Mouse (Mus musculus): ENCODE measurements around the gene Psmb7. TPM values are rescaled to one million over a fixed set of nuclear protein-coding genes. Genes with fewer than 3 reads are reported as not detected.

Psmb7 gene
- polyA plus RNA-seq, 2 experiments = 253 to 265 TPM

GRCm38 (mm10) chr2:38574697-38575096 is 69.2 kb downstream of the Psmb7 start:
- Histone ChIP-seq H3K27me3 (ENCODE audit: control insufficient read depth, insufficient read depth, low read length) (no peaks in the 10 kb centered on the region), H3K9ac (ENCODE audit: low read depth, low read length, severe bottlenecking) (no peak overlapping the region), H3K9me3 (ENCODE audit: control insufficient read depth, low read length) (no peaks in the 10 kb centered on the region), H3K4me3 (replicated peaks; ENCODE audit: low read length) (no peak overlapping the region), H3K4me2 (replicated peaks; ENCODE audit: low read depth, low read length, severe bottlenecking) (no peak overlapping the region), H3K4me1 (ENCODE audit: control insufficient read depth, insufficient read depth, low read length) (no peaks in the 10 kb centered on the region), H3K27ac (replicated peaks; ENCODE audit: low read depth, low read length) (no peak overlapping the region), H3K36me3 (ENCODE audit: control insufficient read depth, insufficient read depth, low read length) (peaks cover 96% of the 10 kb centered on the region)
- WGBS = 89% methylated on average over 2 of the region's 2 CpGs
- no peak for TF ChIP-seq POLR2A (IDR thresholded peaks at IDR 0.05; ENCODE audit: borderline replicate concordance, extremely low read depth, insufficient read depth, insufficient read length)
- ATAC-seq (ENCODE audit: low FRiP score, low read depth) (no peak), DNase-seq (ENCODE audit: low spot score) (no peak)

DNA sequence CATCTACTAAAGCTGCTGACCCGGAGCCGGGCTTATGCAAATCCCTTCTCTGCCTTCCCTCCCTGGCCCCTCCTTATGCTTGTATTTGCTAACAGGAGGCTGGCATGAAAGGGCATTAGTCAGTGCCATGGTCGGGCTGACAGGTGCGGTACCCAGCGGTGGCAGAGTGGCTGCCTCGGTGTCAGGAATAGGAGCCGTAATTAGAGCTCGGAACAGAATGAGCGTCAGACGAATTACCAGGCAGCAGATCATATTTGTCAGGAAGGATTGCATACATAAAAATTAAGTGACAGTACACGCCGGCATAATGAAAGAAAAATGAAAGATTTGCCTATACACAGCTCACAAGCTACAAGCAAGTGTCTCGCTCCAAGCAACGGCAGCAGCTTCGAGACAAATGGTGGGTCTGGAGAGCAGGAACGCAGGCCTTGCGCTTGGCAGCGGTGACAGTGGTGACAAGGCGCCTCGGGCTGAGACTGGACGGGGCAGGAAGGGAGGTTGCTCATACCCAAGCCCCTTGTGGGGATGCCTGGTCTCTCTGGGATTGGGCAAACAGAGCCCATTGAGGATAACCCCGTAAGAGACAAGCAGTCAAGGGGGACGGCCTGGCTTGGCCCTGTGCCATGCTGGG is 71.8 kb downstream of the Psmb7 start:
- H3K4me1 ChIP-seq (ENCODE audit: control insufficient read depth, insufficient read depth, low read length) = no peaks in the 10 kb centered on the region
- no peak overlapping the region for H3K9ac ChIP-seq (ENCODE audit: low read depth, low read length, severe bottlenecking)
- H3K27me3 ChIP-seq (ENCODE audit: control insufficient read depth, insufficient read depth, low read length) = no peaks in the 10 kb centered on the region
- no peak overlapping the region for H3K4me2 ChIP-seq (replicated peaks; ENCODE audit: low read depth, low read length, severe bottlenecking)
- H3K27ac ChIP-seq (replicated peaks; ENCODE audit: low read depth, low read length) = no peak overlapping the region
- ATAC-seq (ENCODE audit: low FRiP score, low read depth) (no peak), DNase-seq (ENCODE audit: low spot score) (no peak)
- peaks cover 94% of the 10 kb centered on the region for H3K36me3 ChIP-seq (ENCODE audit: control insufficient read depth, insufficient read depth, low read length)
- no peaks in the 10 kb centered on the region for H3K9me3 ChIP-seq (ENCODE audit: control insufficient read depth, low read length)
- H3K4me3 ChIP-seq (replicated peaks; ENCODE audit: low read length) = no peak overlapping the region
- 91% methylated on average over 23 of the region's 23 CpGs for WGBS
- no peak for TF ChIP-seq POLR2A (IDR thresholded peaks at IDR 0.05; ENCODE audit: borderline replicate concordance, extremely low read depth, insufficient read depth, insufficient read length)

- H3K4me2 ChIP-seq (replicated peaks; ENCODE audit: low read depth, low read length, severe bottlenecking) = no peak overlapping the region
- H3K27ac ChIP-seq (replicated peaks; ENCODE audit: low read depth, low read length) = no peak overlapping the region
- no peaks in the 10 kb centered on the region for H3K9me3 ChIP-seq (ENCODE audit: control insufficient read depth, low read length)
- H3K27me3 ChIP-seq (ENCODE audit: control insufficient read depth, insufficient read depth, low read length) = no peaks in the 10 kb centered on the region
- no peak overlapping the region for H3K9ac ChIP-seq (ENCODE audit: low read depth, low read length, severe bottlenecking)
- H3K4me1 ChIP-seq (ENCODE audit: control insufficient read depth, insufficient read depth, low read length) = no peaks in the 10 kb centered on the region
- no peak for TF ChIP-seq POLR2A (IDR thresholded peaks at IDR 0.05; ENCODE audit: borderline replicate concordance, extremely low read depth, insufficient read depth, insufficient read length)
- WGBS = 91% methylated on average over 4 of the region's 4 CpGs
- H3K36me3 ChIP-seq (ENCODE audit: control insufficient read depth, insufficient read depth, low read length) = peaks cover 77% of the 10 kb centered on the region
- no peak for ATAC-seq (ENCODE audit: low FRiP score, low read depth)
- H3K4me3 ChIP-seq (replicated peaks; ENCODE audit: low read length) = no peak overlapping the region
- DNase-seq (ENCODE audit: low spot score) = no peak
Observed at GRCm38 (mm10) chr2:38562596-38562995, 81.3 kb downstream of the Psmb7 start.

- no peak for DNase-seq (ENCODE audit: low spot score)
- Histone ChIP-seq H3K27me3 (ENCODE audit: control insufficient read depth, insufficient read depth, low read length) (no peaks in the 10 kb centered on the region), H3K27ac (replicated peaks; ENCODE audit: low read depth, low read length) (no peak overlapping the region), H3K4me3 (replicated peaks; ENCODE audit: low read length) (no peak overlapping the region), H3K4me2 (replicated peaks; ENCODE audit: low read depth, low read length, severe bottlenecking) (no peak overlapping the region), H3K9me3 (ENCODE audit: control insufficient read depth, low read length) (no peaks in the 10 kb centered on the region), H3K9ac (ENCODE audit: low read depth, low read length, severe bottlenecking) (no peak overlapping the region), H3K4me1 (ENCODE audit: control insufficient read depth, insufficient read depth, low read length) (no peaks in the 10 kb centered on the region), H3K36me3 (ENCODE audit: control insufficient read depth, insufficient read depth, low read length) (peaks cover 65% of the 10 kb centered on the region)
- 75% methylated on average over 17 of the region's 17 CpGs for WGBS
- ATAC-seq (ENCODE audit: low FRiP score, low read depth) = no peak; the same call in 1 of the 2 replicates
- TF ChIP-seq POLR2A (IDR thresholded peaks at IDR 0.05; ENCODE audit: borderline replicate concordance, extremely low read depth, insufficient read depth, insufficient read length) = no peak
Observed at GRCm38 (mm10) chr2:38560296-38561227, 83.3 kb downstream of the Psmb7 start.

GRCm38 (mm10) chr2:38556721-38557120 is 87.2 kb downstream of the Psmb7 start:
- no peak overlapping the region for H3K4me2 ChIP-seq (replicated peaks; ENCODE audit: low read depth, low read length, severe bottlenecking)
- no peak overlapping the region for H3K27ac ChIP-seq (replicated peaks; ENCODE audit: low read depth, low read length)
- ATAC-seq (ENCODE audit: low FRiP score, low read depth) (no peak), DNase-seq (ENCODE audit: low spot score) (no peak)
- H3K9ac ChIP-seq (ENCODE audit: low read depth, low read length, severe bottlenecking) = no peak overlapping the region
- WGBS = 91% methylated on average over 3 of the region's 3 CpGs
- peaks cover 56% of the 10 kb centered on the region for H3K36me3 ChIP-seq (ENCODE audit: control insufficient read depth, insufficient read depth, low read length)
- TF ChIP-seq POLR2A (IDR thresholded peaks at IDR 0.05; ENCODE audit: borderline replicate concordance, extremely low read depth, insufficient read depth, insufficient read length) = no peak
- no peak overlapping the region for H3K4me3 ChIP-seq (replicated peaks; ENCODE audit: low read length)
- H3K4me1 ChIP-seq (ENCODE audit: control insufficient read depth, insufficient read depth, low read length) = no peaks in the 10 kb centered on the region
- H3K9me3 ChIP-seq (ENCODE audit: control insufficient read depth, low read length) = no peaks in the 10 kb centered on the region
- no peaks in the 10 kb centered on the region for H3K27me3 ChIP-seq (ENCODE audit: control insufficient read depth, insufficient read depth, low read length)

Data from limb, embryonic 14.5 days (tissue).